Mouse (Mus musculus) gastrocnemius, postnatal 10 days (tissue): ENCODE measurements at regions not wholly inside any gene's neighbourhood (a gene's known extent, or its start where the extent isn't known, plus 50 kb on each side); places are given as distances from the start of the nearest gene placed in this dataset.

Experiments
- DNase-seq: peaks from one replicate; pipeline ENCODE4 v3.0.0; 2021; ENCODE audit warnings: mixed read lengths

- no peak for DNase-seq
Measured at GRCm38 (mm10) chr4:11903861-11904260, 77.2 kb downstream of the Gm10604 start.

- DNase-seq: no peak
Measured at GRCm38 (mm10) chr4:11903401-11903800, 77.7 kb downstream of the Gm10604 start.

DNA sequence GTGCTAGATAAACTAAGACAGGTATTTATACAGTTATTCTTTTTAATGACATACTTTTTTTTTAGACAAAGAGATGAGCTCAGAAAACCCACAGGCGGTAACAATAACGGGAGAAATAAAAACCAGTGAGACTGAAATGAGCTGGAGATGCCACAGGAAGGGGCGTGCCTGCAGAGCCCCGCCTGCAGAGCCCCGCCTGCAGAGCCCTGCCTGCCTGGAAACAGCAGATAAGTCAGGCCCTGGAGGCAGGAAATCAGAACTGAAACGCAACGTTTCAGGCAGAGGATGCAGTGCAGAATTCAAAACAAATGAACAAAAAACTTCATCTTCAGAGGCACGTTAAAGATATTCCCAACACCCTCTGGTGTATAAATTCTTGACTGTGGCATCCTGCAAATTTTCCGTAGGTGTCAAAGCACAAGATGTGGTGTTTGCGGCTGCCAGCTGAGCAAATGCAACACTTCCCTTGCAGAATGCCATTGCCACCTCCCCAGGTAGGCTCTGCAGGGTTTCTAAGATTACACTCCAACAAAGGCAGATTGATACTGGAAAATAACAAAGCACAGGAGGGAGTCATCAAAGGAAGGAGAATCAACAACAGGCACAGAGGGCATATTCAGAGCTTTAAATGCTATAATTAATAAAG is 81.0 kb downstream of the Gm10604 start:
- DNase-seq: no peak

GRCm38 (mm10) chr4:11897231-11897630 is 83.8 kb downstream of the Gm10604 start:
- no peak for DNase-seq

DNA sequence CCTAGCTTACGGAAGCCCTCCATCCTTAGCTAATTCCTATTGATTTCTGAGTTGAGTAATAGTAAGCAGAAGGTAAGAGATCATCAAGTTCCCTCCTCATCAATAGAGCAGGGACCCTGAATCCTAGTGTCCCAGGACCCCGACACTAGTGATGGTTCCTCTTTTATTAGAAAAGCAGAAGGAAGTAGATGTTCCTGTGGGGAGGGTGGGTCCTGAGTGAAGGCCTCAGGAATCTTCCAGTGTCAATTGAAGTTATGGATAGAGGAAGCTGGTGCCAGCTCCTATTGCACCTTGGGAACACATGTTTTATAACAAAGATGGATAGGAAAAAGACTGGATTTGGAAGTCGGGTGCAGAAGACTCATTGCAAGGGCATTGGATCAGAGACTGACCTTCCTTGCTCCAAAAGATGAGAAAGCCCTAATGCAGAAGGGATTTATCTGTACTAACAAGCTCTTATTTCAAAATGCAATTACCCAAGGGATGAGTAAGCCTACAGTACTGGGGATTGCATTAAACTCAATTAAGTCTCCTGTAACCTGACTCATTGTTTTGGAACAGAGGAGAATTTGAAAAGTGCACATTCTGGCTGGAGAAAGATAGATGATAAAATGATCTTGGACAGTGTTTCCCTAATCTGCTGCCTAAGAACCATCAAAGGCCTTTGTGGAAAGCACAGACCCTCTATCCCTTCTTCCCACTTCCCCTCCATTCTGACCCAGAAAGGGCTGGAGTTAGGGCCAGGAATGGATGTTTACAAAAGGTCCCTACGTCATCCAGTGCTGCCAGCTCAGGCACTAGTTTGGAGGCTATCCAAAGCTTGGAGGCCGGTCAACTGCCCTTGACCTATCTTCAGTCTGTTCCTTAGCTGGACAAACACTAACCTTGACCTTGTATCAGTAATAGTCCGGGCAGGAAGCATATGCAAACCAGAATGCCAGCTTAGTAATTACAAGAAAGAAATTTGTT is 84.9 kb downstream of the Gm10604 start:
- DNase-seq: no peak

DNA sequence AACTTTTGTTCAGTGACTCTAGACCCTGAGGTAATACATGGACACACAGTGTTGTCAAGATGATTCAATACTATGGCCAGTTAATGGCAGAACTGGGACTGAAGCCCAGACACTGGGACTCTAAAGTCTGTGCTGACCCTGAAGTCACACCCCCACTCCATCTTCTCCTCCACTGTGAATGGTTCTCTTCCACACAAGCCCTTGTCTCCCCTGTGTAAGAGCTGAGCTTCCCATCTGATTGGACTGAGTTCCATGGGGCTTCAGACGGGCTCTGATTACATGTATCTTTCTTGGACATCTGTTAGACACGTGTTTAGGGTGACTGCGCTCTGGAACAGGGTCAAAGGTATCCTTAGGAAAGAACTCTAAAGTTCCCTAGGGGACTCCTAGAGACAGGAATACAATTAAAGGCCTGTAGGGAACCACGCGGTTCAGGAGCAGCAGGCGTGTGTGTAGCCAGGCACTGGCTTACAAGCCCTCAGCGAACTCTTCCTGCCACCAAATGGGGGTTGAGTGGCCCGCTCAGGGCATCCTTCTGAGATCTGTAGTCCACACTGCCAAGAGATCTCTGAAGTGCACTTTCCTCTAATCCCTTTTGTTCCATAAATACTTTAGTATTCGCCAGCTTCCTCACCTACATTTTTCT is 87.4 kb downstream of the Gm10604 start:
- no peak for DNase-seq

GRCm38 (mm10) chr4:11889039-11889600 is 91.9 kb downstream of the Gm10604 start:
- DNase-seq: peak; percentile 17

GRCm38 (mm10) chr4:11887377-11887776 is 93.7 kb downstream of the Gm10604 start:
- DNase-seq: no peak

GRCm38 (mm10) chr4:11885499-11885898 is 95.6 kb downstream of the Gm10604 start:
- DNase-seq: no peak

DNA sequence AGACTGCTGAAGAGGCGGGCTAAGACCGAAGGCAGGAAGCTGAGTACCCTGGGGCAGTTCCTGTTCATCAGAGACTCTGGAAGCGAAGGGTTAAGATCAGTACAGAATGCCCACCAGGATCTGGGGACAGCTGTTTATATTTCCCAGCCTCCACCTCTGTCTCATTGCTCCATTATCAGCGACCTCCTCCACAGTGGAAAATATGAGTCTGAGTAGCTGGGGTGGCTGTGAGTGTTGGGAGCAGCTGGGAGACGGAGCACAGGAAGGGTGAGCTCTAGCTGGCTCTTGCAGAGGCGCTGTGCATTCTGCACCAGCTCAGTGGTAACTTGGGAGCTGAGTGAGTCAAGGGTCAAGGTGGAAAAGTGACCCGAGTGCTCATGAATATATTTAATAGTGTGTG is 96.2 kb downstream of the Gm10604 start:
- DNase-seq: no peak

GRCm38 (mm10) chr4:11883295-11883694 is 97.8 kb downstream of the Gm10604 start:
- DNase-seq: no peak

- no peak for DNase-seq
Measured at GRCm38 (mm10) chr4:11882666-11883065, 98.4 kb downstream of the Gm10604 start.

DNA sequence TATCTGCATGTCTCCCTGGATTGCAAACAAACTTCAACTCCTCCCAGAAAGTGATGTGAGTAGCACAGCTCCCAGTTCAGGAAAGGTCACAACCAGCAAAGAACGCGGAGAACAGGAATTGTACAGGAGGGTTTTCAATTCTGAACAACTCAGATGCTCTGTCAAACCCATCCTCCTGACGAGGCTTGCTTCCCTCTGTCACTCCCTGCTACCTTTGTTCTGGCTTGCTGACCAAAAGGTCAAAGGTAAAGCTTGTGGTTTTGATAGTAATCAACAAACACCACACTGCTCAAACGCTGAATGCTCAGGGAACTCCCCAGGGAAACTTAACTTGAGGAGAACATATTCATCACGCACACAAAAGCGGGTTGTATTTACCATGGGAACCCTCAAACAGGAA is 102.4 kb downstream of the Gm10604 start:
- no peak for DNase-seq

DNA sequence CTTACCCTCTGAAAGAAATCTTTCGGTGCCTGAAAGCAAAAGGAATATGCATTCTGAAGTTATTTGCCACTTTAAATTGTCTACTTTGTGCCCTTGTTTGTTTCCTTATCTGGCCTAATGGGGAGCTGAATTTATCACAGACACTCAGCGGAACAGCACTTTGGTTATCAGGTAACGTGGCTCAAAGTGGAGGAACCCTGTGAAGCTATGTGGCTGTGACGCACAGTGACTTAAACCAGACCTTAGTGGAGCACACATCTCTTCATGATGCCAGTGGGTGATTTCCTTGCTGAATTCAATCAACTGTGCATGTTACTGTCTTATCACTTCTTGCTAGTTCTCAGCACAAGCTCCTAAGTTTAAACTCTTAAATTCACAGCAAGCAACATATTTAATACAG is 103.1 kb downstream of the Gm10604 start:
- DNase-seq: no peak

- DNase-seq: no peak
Measured at GRCm38 (mm10) chr4:11876009-11876408, 105.1 kb downstream of the Gm10604 start.

- DNase-seq: no peak
Measured at GRCm38 (mm10) chr4:11874586-11875264, 106.3 kb downstream of the Gm10604 start.

GRCm38 (mm10) chr4:11872036-11872435 is 109.0 kb downstream of the Gm10604 start:
- no peak for DNase-seq

DNA sequence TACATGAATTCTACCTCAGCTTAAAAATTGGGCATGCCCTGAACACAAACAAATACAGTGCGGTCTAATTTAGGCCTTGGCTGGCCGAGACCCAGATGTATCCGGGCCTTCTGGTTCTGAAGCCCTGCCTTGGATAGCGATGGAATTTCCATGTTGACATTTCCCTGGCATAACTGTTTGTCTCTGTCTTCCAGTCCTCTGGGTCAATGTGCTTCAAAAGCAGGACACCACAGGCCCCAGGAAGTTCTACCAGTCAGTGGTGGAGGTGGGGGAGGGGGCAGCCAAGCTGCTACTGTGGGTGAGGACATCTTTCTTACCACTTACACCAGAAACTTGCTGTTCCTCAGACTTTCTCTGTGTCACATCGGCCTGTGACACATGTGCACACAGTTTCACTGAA is 111.3 kb downstream of the Gm10604 start:
- DNase-seq: no peak

- DNase-seq: no peak
Measured at GRCm38 (mm10) chr4:11868565-11868964, 112.5 kb downstream of the Gm10604 start.
